Mouse (Mus musculus): ENCODE results near the gene Hcn1.

The Hcn1 gene

GRCm38 (mm10) chr13:117705573-117705972 is 103.5 kb downstream of the Hcn1 start:
- no peak for DNase-seq (ENCODE audit: low spot score in 2 of 2)

- no peak for DNase-seq (ENCODE audit: low spot score in 2 of 2)
These were observed 103.9 kb downstream of the Hcn1 start for GRCm38 (mm10) chr13:117705997-117706396.

GRCm38 (mm10) chr13:117706496-117706895 is 104.4 kb downstream of the Hcn1 start:
- DNase-seq (ENCODE audit: low spot score in 2 of 2): no peak

GRCm38 (mm10) chr13:117706986-117707738 is 105.0 kb downstream of the Hcn1 start:
- DNase-seq (ENCODE audit: low spot score in 2 of 2): no peak

DNA sequence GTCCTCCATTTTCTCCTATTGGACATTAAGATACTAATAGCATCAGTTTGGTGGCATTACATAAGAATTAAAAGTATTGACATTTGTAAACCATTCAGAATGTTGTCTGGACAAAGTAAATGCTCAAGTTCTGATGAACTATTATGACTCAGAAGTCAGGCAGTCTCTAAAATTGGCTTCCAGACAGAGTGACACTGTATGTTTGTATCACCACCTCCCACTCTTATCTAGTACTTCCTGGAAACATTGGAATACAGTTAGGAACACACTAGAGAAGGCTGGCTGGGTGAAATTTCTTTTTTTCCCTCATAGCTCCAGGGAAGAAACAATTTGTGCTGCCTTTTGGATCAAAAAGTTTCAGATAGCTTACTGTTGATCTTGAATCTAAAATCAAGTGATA is 108.7 kb downstream of the Hcn1 start:
- no peak for DNase-seq (ENCODE audit: low spot score in 2 of 2)

GRCm38 (mm10) chr13:117722090-117722489 is 120.0 kb downstream of the Hcn1 start:
- DNase-seq (ENCODE audit: low spot score in 2 of 2): no peak

DNA sequence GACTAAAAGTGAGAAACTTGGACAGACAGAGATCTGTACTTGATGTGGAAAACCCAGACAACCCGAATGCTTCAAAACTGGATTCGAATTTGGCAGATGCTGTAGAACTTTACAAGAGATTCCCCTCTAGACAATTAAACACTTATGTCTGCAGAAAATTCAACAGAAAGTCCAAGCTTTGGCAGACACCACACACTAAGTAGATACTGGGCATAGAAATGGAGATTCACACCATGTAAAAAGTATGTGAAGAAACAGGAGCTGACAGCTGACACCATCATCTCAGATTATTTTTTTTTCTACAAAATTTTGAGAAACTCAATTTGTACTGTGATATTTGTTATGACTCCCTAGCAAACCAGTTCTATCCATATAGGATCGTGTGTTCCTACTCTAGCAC is 122.0 kb downstream of the Hcn1 start:
- DNase-seq (ENCODE audit: low spot score in 2 of 2): no peak

DNA sequence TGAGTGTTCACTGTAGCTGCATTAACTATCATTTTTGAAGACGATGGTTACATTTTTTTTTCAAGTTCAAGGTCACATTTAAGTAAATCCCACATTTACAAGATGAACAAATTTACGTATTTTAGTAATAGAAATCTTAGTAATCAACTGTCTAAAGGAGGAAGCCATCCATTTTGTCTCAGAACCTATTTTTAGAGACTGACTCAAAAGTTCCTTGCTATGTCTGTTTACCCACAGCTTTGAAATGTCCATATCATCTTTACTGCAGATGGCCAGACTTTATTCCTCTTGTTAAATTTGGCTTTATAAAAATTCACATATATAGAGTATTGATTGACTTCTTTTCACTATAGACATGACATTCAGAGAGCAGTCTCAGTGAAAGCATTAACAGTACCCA is 126.3 kb downstream of the Hcn1 start:
- DNase-seq (ENCODE audit: low spot score in 2 of 2): no peak

GRCm38 (mm10) chr13:117732738-117733137 is 130.6 kb downstream of the Hcn1 start:
- DNase-seq (ENCODE audit: low spot score in 2 of 2): no peak

DNA sequence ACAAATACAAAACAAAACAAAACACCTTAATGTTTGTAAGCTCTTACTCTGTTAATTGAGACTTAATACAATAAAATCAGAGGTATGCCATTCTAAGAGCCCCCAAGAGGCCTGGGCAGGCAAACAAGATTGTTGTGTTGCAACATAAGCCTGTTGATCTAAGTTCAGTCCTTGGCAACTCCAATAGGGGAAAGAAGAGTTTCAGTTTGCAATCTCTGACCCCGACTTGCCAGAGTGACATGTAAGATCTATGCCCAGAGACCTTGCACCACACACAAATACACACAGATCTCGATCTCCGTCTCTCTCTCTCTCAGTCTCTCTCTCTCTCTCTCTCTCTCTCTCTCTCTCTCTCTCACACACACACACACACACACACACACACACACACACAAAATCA is 142.3 kb downstream of the Hcn1 start:
- no peak for DNase-seq (ENCODE audit: low spot score in 2 of 2)

GRCm38 (mm10) chr13:117745173-117745572 is 143.1 kb downstream of the Hcn1 start:
- no peak for DNase-seq (ENCODE audit: low spot score in 2 of 2)

- no peak for DNase-seq (ENCODE audit: low spot score in 2 of 2)
These were observed 163.4 kb downstream of the Hcn1 start for GRCm38 (mm10) chr13:117765487-117765886.

DNA sequence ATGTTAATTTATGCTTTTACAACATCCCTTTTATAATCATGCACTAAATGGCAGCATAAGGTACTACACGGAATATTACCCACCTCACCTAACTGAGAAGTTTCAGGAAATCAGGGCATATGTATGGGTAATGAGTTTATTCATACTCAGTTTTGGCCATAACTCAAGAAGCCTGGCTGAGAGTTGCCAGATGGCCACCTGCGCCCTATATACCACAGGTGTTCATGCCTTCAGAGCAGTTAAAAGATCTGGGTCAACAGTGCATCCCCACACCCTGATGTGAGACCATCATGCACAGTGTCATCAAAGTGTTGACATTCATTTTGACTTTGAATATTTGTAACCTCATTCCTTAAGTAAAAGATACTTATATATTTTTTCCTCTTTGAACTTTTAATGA is 183.3 kb downstream of the Hcn1 start:
- DNase-seq (ENCODE audit: low spot score in 2 of 2): no peak

DNA sequence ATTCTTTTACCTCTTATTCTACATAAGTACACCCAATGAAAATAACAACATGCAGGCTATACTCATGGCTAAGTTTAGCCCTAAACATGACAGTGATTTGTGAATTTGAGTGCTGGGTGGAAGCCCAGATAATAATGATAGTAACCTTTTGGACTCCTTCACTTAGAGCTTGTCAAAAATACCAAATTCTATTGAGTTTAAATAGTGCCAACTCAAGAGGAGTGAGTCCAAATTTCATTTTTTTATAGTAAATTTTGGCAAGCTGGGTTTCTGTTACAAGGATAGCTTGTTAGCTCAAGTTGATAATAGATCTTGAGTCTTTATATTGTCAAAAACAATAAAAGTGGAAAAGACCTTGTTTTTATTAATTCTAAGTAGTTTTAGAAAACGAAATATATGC is 190.7 kb downstream of the Hcn1 start:
- no peak for DNase-seq (ENCODE audit: low spot score in 2 of 2)

- no peak for DNase-seq (ENCODE audit: low spot score in 2 of 2)
These were observed 198.9 kb downstream of the Hcn1 start for GRCm38 (mm10) chr13:117801061-117801460.

DNA sequence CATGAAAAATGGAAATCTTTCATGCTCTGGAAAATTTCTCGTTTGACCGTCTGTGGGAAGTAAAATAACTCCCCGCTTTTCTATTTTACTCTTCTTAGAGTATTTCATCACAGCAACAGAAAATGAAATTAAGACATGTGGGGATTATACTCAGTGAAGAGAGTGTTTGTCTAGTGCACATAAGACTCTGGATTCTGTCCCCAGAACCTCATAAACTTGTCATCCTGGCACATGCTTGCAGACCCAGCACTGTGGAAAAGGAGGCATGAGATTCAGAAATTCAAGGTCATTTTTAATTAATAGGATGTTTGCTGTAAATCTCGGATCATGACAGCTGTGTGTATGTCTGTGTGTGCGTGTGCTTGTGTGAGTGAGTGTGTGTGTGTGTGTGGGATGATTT is 225.5 kb downstream of the Hcn1 start:
- DNase-seq (ENCODE audit: low spot score in 2 of 2): no peak

DNA sequence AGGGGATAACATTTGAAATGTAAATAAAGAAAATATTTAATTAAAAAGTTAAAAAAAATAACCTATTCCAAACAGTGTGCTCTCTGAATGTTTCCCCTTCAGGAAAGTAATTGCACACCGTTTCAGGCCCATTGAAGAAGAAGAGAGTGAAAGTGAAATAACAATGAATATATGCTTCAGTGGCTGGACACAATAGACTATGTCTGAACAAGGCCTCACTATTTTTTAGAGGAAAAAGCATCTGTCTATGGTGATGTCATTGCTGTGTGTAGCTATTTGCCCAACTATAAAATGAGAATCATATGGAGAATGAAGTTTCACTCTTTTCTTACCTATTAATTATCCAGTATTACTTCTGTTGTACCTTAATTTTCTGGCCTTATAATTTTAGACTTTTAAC is 234.5 kb downstream of the Hcn1 start:
- DNase-seq (ENCODE audit: low spot score in 2 of 2): no peak

DNA sequence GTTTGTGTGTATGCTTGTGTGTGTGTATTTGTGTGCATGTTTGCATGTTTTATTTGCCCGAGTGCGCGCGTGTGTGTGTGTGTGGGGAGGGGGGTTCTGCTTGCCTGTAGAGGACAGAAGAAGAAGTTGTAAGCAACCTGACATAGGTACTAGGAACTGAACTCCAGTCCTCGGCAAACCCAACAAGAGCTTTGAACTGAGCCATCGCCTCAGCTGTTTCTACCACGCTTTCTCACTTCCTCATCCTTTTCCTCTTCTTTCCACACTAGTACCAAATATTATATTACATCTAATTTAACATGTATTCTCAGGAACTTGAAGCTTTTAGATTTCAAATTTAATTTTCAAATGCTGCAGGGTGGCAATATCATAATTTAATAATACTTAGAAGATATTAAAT is 236.1 kb downstream of the Hcn1 start:
- DNase-seq (ENCODE audit: low spot score in 2 of 2): peak; percentile 11 to 12

GRCm38 (mm10) chr13:117842366-117842765 is 240.2 kb downstream of the Hcn1 start:
- DNase-seq (ENCODE audit: low spot score in 2 of 2): no peak

DNA sequence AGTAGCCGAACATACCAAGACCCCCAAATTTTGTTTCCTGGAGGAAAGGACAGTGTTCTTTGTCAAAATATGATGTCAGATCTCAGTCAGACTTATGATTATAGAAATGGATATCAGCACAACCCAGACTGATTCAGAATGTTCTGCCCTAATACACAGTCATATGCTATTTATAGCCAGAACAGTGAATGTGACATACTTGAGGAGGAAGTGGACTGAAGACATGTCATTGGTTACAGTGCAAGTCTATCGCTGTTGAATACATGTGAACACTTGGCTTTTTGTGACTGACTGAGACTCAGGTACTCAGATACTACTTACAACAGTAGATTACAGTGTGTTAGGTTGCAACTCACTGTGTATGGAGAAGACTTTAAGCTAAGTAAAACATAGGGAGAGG is 245.2 kb downstream of the Hcn1 start:
- DNase-seq (ENCODE audit: low spot score in 2 of 2): no peak

GRCm38 (mm10) chr13:117848757-117849156 is 246.6 kb downstream of the Hcn1 start:
- no peak for DNase-seq (ENCODE audit: low spot score in 2 of 2)

GRCm38 (mm10) chr13:117851954-117852710 is 250.0 kb downstream of the Hcn1 start:
- no peak for DNase-seq (ENCODE audit: low spot score in 2 of 2)

DNA sequence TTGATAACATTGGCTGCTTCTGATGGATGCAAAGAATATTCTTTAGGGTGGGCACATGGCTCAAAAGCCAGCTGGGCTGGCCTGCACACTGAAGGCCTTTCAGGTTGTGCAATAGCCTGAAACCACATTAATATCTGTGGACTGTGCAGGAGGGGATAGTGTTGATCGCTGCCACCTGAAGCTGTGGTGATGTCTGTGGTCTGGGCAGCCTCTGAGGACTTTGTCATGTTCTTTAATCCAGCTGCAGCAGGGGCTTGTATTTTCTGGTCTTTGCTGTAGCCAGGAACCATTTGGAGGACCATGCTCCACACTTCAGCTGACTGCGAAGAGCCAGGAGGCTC is 250.6 kb downstream of the Hcn1 start:
- no peak for DNase-seq (ENCODE audit: low spot score in 2 of 2)
